10 mouse cellular contexts compared by ENCODE assay signal in genomic region chr2:125661156-125661555, GRCm38 (mm10). TPM values are rescaled to one million over a fixed set of nuclear protein-coding genes. Genes with fewer than 3 reads are reported as not detected.
DNase-seq lines count a peak whose midpoint lies in the region; ATAC-seq and TF ChIP-seq lines count a peak whose summit lies in the region.
"Had no signal": no experiment of that assay in that cellular context is flagged by ENCODE, and none has a peak within 500 bp of the region (broad histone marks: within the 10 kb centered on the region; RNA-seq: fewer than 3 reads in every experiment).

No protein-coding gene starts in this region.

- H3K36me3 ChIP-seq in kidney, postnatal 0 days (ENCODE audit: insufficient read depth, low read length), result no peaks in the 10 kb centered on the region
- H3K36me3 ChIP-seq in forebrain, embryonic 11.5 days (ENCODE audit: control insufficient read depth, insufficient read depth, low read length), result no peaks in the 10 kb centered on the region
- no peaks in the 10 kb centered on the region for H3K36me3 ChIP-seq in hindbrain, embryonic 15.5 days
- no peaks in the 10 kb centered on the region for H3K36me3 ChIP-seq in liver, postnatal 0 days (replicated peaks; ENCODE audit: insufficient read depth, low read length)

- H3K27ac ChIP-seq in kidney, postnatal 0 days, result no peak overlapping the region
- H3K27ac ChIP-seq in forebrain, embryonic 11.5 days (ENCODE audit: low read depth, low read length), result no peak overlapping the region
- no peak overlapping the region for H3K27ac ChIP-seq in hindbrain, embryonic 15.5 days (replicated peaks)
- no peak overlapping the region for H3K27ac ChIP-seq in liver, postnatal 0 days (ENCODE audit: low read depth)

- intact Hi-C loops in left cerebral cortex, postnatal 10 days (cut with DNase I), result loop anchor here (2.0 to 10.0 kb wide), 3 partner anchors 70 to 374 kb away; partner anchors contain the start of gene Fgf7

- no peaks in the 10 kb centered on the region; the same call in 1 of the 2 replicates for H3K4me1 ChIP-seq in kidney, postnatal 0 days (replicated peaks; ENCODE audit: insufficient read depth, low read length)
- H3K4me1 ChIP-seq in forebrain, embryonic 11.5 days (replicated peaks; ENCODE audit: control insufficient read depth, insufficient read depth, low read length), result 0 out of 2 replicates have a peak, but pooled peaks cover 2% of the 10 kb centered on the region
- H3K4me1 ChIP-seq in hindbrain, embryonic 15.5 days (replicated peaks), result peaks cover 10% of the 10 kb centered on the region
- H3K4me1 ChIP-seq in liver, postnatal 0 days (ENCODE audit: insufficient read depth), result peaks cover 26% of the 10 kb centered on the region

- no peaks in the 10 kb centered on the region for H3K27me3 ChIP-seq in kidney, postnatal 0 days (ENCODE audit: insufficient read depth, low read length)
- no peaks in the 10 kb centered on the region for H3K27me3 ChIP-seq in forebrain, embryonic 11.5 days (ENCODE audit: control insufficient read depth, insufficient read depth, low read length)
- H3K27me3 ChIP-seq in hindbrain, embryonic 15.5 days, result no peaks in the 10 kb centered on the region
- no peaks in the 10 kb centered on the region for H3K27me3 ChIP-seq in liver, postnatal 0 days (ENCODE audit: insufficient read depth, low read length)

- DNase-seq in kidney, postnatal 0 days (ENCODE audit: low spot score), result no peak
- DNase-seq in kidney, postnatal 36 days, result no peak
- DNase-seq in forebrain, embryonic 11.5 days (ENCODE audit: low spot score), result no peak
- no peak for DNase-seq in liver, postnatal 0 days
- no peak for DNase-seq in right cerebral cortex, postnatal 14 days
- DNase-seq in left cerebral cortex, postnatal 10 days (ENCODE audit: extremely low spot score in 1 of 2, low spot score in 2 of 2), result no peak
- no peak for DNase-seq in right cerebral cortex, adult 2 months (ENCODE audit: low spot score in 2 of 2)
- DNase-seq: gastrocnemius, postnatal 14 days; layer of hippocampus, adult 9-11 months had no signal

- no peak for TF ChIP-seq CTCF in kidney, postnatal 0 days (IDR thresholded peaks at IDR 0.05; ENCODE audit: low read depth)
- TF ChIP-seq CTCF in liver, postnatal 0 days (IDR thresholded peaks at IDR 0.05; ENCODE audit: low read depth), result no peak

- peak overlapping the region; percentile 31; the same call in 1 of the 2 replicates for H3K4me3 ChIP-seq in kidney, postnatal 0 days (replicated peaks; ENCODE audit: low read depth, low read length)
- H3K4me3 ChIP-seq in forebrain, embryonic 11.5 days (ENCODE audit: low read depth, low read length), result no peak overlapping the region
- H3K4me3 ChIP-seq in hindbrain, embryonic 15.5 days, result no peak overlapping the region
- H3K4me3 ChIP-seq in liver, postnatal 0 days (ENCODE audit: low read depth, low read length), result no peak overlapping the region

- H3K9ac ChIP-seq in kidney, postnatal 0 days (ENCODE audit: low read depth, low read length), result peak overlapping the region; percentile 53
- peak overlapping the region; percentile 27; the same call in 1 of the 2 replicates for H3K9ac ChIP-seq in forebrain, embryonic 11.5 days (ENCODE audit: low read length)
- H3K9ac ChIP-seq in hindbrain, embryonic 15.5 days, result no peak overlapping the region
- H3K9ac ChIP-seq in liver, postnatal 0 days (replicated peaks), result no peak overlapping the region

- ATAC-seq in kidney, postnatal 0 days (replicated peaks; ENCODE audit: low FRiP score, low read depth), result no peak; the same call in 1 of the 2 replicates
- no peak for ATAC-seq in forebrain, embryonic 11.5 days (replicated peaks; ENCODE audit: low FRiP score)
- ATAC-seq in hindbrain, embryonic 15.5 days (ENCODE audit: low FRiP score, low read depth), result no peak
- no peak for ATAC-seq in liver, postnatal 0 days

- no peak for TF ChIP-seq EP300 in liver, postnatal 0 days (IDR thresholded peaks at IDR 0.05; ENCODE audit: low read depth)

- peak overlapping the region; percentile 70 for H3K4me2 ChIP-seq in kidney, postnatal 0 days (ENCODE audit: low read length)
- no peak overlapping the region for H3K4me2 ChIP-seq in forebrain, embryonic 11.5 days (ENCODE audit: low read depth, low read length, severe bottlenecking)
- H3K4me2 ChIP-seq in hindbrain, embryonic 15.5 days, result peak overlapping the region; percentile 51
- H3K4me2 ChIP-seq in liver, postnatal 0 days (ENCODE audit: low read depth, low read length), result peak overlapping the region; percentile 59; the same call in 1 of the 2 replicates

- no peaks in the 10 kb centered on the region for H3K9me3 ChIP-seq in kidney, postnatal 0 days (replicated peaks; ENCODE audit: low read length)
- H3K9me3 ChIP-seq in forebrain, embryonic 11.5 days (ENCODE audit: control insufficient read depth, low read length), result no peaks in the 10 kb centered on the region
- no peaks in the 10 kb centered on the region for H3K9me3 ChIP-seq in hindbrain, embryonic 15.5 days
- H3K9me3 ChIP-seq in liver, postnatal 0 days (ENCODE audit: low read length), result no peaks in the 10 kb centered on the region

- WGBS in kidney, postnatal 0 days, result 23% methylated on average over 4 of the region's 4 CpGs
- WGBS in forebrain, embryonic 11.5 days, result 81% methylated on average over 4 of the region's 4 CpGs
- WGBS in hindbrain, embryonic 15.5 days, result 68% methylated on average over 4 of the region's 4 CpGs
- WGBS in liver, postnatal 0 days (ENCODE audit: insufficient replicate concordance), result 81% methylated on average over 4 of the region's 4 CpGs

RNA-seq across cellular contexts. Expression of gene Eid1, which starts 11.7 kb away (rescaled TPM):
- 106 and 120 TPM in 2 replicates for polyA plus RNA-seq in kidney, postnatal 0 days (2015; fragmentation: Nextera tagmentation; extraction: Ambion mirVana)
- 252 TPM in 2 replicates for polyA plus RNA-seq in forebrain, embryonic 11.5 days (2014; fragmentation: Nextera tagmentation; extraction: Ambion mirVana)
- 371 and 409 TPM in 2 replicates for polyA plus RNA-seq in hindbrain, embryonic 15.5 days (2015; fragmentation: Nextera tagmentation; extraction: Ambion mirVana)
- 27.9 and 30.7 TPM in 2 replicates for polyA plus RNA-seq in liver, postnatal 0 days (2015; fragmentation: Nextera tagmentation; extraction: Ambion mirVana)
- 100 to 1,000 TPM; 428 to 443 TPM for total RNA-seq in left cerebral cortex, postnatal 10 days (2021)

RNA-seq across cellular contexts. Expression of gene Cep152, which starts 36.2 kb away (rescaled TPM):
- 2.4 and 3.4 TPM in 2 replicates for polyA plus RNA-seq in kidney, postnatal 0 days (2015; fragmentation: Nextera tagmentation; extraction: Ambion mirVana)
- polyA plus RNA-seq in forebrain, embryonic 11.5 days (2014; fragmentation: Nextera tagmentation; extraction: Ambion mirVana), result 12.8 and 13.1 TPM in 2 replicates
- 3.1 TPM in 2 replicates for polyA plus RNA-seq in hindbrain, embryonic 15.5 days (2015; fragmentation: Nextera tagmentation; extraction: Ambion mirVana)
- 1.8 and 2.4 TPM in 2 replicates for polyA plus RNA-seq in liver, postnatal 0 days (2015; fragmentation: Nextera tagmentation; extraction: Ambion mirVana)
- total RNA-seq in left cerebral cortex, postnatal 10 days (2021), result 1 to 10 TPM; 1.8 to 2.0 TPM

Comparison
In these comparisons a context has a peak if more than half of its experiments do, and no peak if none do; other contexts are left out.
1. H3K9ac ChIP-seq: peak in kidney, postnatal 0 days (single experiment) and forebrain, embryonic 11.5 days (single experiment); none in hindbrain, embryonic 15.5 days (single experiment) and liver, postnatal 0 days (single experiment).